Mouse (Mus musculus) cortical plate, adult 2 months (tissue): ENCODE data around the gene 6030408B16Rik. TPM values are rescaled to one million over a fixed set of nuclear protein-coding genes. Genes with fewer than 3 reads are reported as not detected.

Experiments
- H3K27ac ChIP-seq: fragments of 200-500 bp; 2 replicates; pipeline ENCODE4 v1.5.1; 2012; ENCODE audit warnings: low read length, control low read depth, inconsistent platforms; ENCODE audit not compliant: insufficient read depth
- H3K4me1 ChIP-seq: fragments of 200-500 bp; 2 replicates; pipeline ENCODE4 v1.6.1; 2011; ENCODE audit warnings: low read length; ENCODE audit not compliant: control insufficient read depth, insufficient read depth
- H3K4me3 ChIP-seq: fragments of 200-500 bp; 2 replicates; pipeline ENCODE4 v1.5.1; 2011; ENCODE audit warnings: mild to moderate bottlenecking, low read length, control low read depth; ENCODE audit not compliant: insufficient read depth
- CTCF ChIP-seq: fragments of 200-500 bp; IDR thresholded peaks from 2 replicates; pipeline ENCODE4 v1.5.1; 2011; ENCODE audit warnings: mild to moderate bottlenecking, control low read depth, low read length; ENCODE audit not compliant: insufficient read depth; ENCODE audit errors: extremely low read depth
- POLR2A ChIP-seq: fragments of 200-500 bp; IDR thresholded peaks from 2 replicates; pipeline ENCODE4 v1.6.1; 2011; ENCODE audit warnings: mild to moderate bottlenecking, low read length, control low read depth; ENCODE audit not compliant: insufficient read depth; ENCODE audit errors: extremely low read depth
- polyA plus RNA-seq: library from polyadenylated mRNA; depleted of rRNA; stranded (reverse); fragments of >200 nt; gene quantifications from 2 replicates; pipeline ENCODE4 v1.2.3, GENCODE M21; 2012

The 6030408B16Rik gene
- polyA plus RNA-seq, 1 experiment = 0.23 TPM

DNA sequence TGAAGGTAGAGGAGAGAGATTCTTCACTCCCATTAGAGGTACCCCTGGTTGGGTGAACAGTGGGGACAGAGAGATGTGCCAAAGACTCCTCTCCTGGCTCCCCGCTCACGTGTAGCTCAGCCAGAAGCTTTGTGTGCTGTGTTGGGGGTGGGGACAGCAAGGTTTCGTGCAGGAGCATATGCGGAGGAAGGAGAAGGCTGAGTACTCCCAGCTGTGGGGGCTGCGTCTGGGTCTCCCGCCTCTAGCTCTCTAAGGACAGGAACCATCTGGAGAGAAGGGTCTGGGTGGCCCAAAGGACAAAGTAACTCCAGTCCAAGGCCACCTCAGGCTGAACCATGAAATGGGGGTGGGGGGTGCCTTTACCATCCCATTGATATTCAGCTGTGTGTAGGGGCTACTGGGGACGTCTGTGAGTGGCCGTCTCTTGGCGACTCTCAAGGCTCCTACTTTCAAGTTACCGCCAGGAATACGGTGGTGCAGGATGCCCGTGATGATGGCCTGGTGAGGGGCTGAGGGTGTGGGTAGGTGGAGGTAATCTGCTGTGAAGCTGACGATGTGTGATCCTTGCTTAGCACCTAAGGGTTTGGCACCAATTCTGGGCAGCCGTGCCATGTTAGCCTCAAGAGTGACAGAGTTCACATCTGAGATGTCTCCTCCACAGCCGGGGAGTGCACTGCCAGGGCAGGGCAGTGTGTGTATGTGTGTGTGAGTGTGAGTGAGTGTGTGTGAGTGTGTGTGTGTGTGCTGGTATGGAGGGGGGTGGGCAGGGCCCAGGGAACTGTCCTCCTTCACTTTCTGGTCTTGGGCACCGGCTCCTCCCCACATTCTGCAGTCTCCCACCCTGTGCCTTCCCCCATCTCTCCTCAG is 1.2 kb downstream of the 6030408B16Rik start:
- no peak overlapping the region for H3K4me3 ChIP-seq
- no peaks in the 10 kb centered on the region for H3K4me1 ChIP-seq
- no peak overlapping the region for H3K27ac ChIP-seq
- TF ChIP-seq CTCF = no peak
- TF ChIP-seq POLR2A = no peak

GRCm38 (mm10) chr15:101295106-101295505 is 2.1 kb downstream of the 6030408B16Rik start:
- Histone ChIP-seq H3K27ac (no peak overlapping the region), H3K4me1 (no peaks in the 10 kb centered on the region), H3K4me3 (no peak overlapping the region)
- no peak for TF ChIP-seq POLR2A
- TF ChIP-seq CTCF = no peak

GRCm38 (mm10) chr15:101295616-101296015 is 2.6 kb downstream of the 6030408B16Rik start:
- H3K4me3 ChIP-seq = no peak overlapping the region
- TF ChIP-seq POLR2A (no peak), CTCF (no peak)
- H3K27ac ChIP-seq = no peak overlapping the region
- H3K4me1 ChIP-seq = no peaks in the 10 kb centered on the region

DNA sequence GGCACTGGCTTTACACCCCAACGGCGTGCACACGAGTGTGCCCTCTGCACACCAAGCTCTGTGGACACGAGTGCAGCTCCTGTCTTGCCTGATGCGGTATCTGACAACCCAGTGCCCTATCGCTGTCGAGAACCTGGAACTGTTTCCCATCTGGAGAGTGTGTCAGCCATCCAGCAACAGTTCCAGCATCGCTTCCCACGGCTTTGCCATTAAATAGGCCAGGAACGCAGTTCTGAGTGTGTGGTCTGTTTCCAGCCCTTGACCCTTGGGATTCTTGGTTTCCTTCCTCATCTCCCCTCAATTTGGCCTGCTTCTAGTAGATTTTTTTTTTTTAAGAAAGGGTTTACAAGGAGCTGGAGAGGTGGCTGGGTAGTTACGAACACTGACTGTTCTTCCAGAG is 3.1 kb downstream of the 6030408B16Rik start:
- no peak for TF ChIP-seq CTCF
- no peak for TF ChIP-seq POLR2A
- H3K4me3 ChIP-seq = no peak overlapping the region
- no peak overlapping the region for H3K27ac ChIP-seq
- H3K4me1 ChIP-seq = no peaks in the 10 kb centered on the region

- no peak overlapping the region for H3K4me3 ChIP-seq
- H3K27ac ChIP-seq = no peak overlapping the region
- TF ChIP-seq POLR2A (no peak), CTCF (no peak)
- H3K4me1 ChIP-seq = no peaks in the 10 kb centered on the region
These were observed 5.0 kb downstream of the 6030408B16Rik start for GRCm38 (mm10) chr15:101297988-101298387.

GRCm38 (mm10) chr15:101298550-101298949 is 5.5 kb downstream of the 6030408B16Rik start:
- TF ChIP-seq POLR2A (no peak), CTCF (no peak)
- H3K4me3 ChIP-seq = no peak overlapping the region
- H3K27ac ChIP-seq = no peak overlapping the region
- no peaks in the 10 kb centered on the region for H3K4me1 ChIP-seq

DNA sequence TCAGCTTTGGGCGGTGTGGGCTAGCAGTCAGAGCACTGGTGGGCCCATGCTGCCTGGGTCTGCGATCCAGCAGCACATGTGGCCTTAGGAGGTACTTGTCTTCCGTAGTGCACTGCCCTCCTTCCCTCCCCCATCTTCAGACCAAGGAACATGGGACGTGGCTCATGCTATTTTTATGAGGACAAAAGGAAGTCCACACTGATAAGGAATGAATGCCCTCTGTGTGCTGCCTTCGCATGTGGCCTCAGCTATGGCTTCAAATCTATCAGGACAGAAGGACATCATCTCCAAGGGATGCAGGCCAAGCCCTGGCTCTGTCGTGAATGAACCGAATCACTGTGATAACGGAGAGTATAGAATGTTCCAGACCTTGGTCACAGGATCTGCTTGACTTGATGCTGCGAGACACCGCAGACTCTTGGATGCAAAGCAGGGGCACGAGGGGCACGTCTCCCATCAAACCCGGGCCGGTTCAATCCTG is 6.5 kb downstream of the 6030408B16Rik start:
- TF ChIP-seq CTCF (no peak), POLR2A (no peak)
- H3K27ac ChIP-seq = no peak overlapping the region

GRCm38 (mm10) chr15:101300128-101300527 is 7.1 kb downstream of the 6030408B16Rik start:
- H3K4me1 ChIP-seq = no peaks in the 10 kb centered on the region
- no peak overlapping the region for H3K27ac ChIP-seq
- no peak overlapping the region for H3K4me3 ChIP-seq
- no peak for TF ChIP-seq CTCF
- TF ChIP-seq POLR2A = no peak

More for the DNA sequence above, 6.5 kb downstream of the 6030408B16Rik start:
- H3K4me3 ChIP-seq = no peak overlapping the region
- no peaks in the 10 kb centered on the region for H3K4me1 ChIP-seq

DNA sequence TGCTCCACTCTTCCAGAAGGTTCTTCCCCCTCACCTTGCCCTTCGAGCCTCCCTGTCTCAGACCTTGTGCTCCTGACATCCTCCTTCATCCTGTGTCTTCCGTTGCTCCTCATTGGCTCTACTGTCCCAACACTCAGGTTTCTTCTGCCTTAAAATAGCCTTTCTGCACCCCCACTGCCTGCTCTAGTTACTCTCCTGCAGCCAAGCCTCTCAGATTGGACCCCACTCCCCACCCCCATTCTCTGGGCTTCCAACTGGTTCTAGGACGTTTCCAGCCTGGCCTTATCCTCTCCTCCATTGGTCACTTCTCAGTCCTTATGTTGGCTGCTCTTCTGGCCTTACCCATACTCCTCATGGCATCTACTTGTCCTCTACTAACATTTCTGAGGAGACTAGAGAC is 9.2 kb downstream of the 6030408B16Rik start:
- H3K4me3 ChIP-seq = no peak overlapping the region
- no peaks in the 10 kb centered on the region for H3K4me1 ChIP-seq
- H3K27ac ChIP-seq = no peak overlapping the region
- no peak for TF ChIP-seq CTCF
- TF ChIP-seq POLR2A = no peak

DNA sequence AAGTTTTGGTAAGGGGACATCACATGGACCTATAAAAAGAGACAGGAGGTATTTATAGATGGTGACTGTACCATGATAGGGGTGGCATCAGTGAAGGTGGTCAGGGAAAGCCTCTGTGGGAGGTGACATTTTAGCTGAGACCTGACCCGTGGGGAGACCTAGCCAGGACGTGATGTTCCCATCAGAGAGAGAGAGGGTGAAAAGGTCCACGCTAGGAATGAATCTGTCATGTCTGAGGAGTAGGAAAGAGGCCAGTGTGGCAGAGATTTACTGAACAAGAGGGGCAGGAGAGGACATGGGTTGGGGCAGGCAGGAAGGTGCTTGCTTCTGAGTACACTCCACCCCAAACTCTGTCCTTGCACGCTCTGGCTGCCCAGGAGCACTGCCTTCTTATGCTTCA is 10.8 kb downstream of the 6030408B16Rik start:
- TF ChIP-seq POLR2A (no peak), CTCF (no peak)
- H3K4me1 ChIP-seq = no peaks in the 10 kb centered on the region
- H3K4me3 ChIP-seq = no peak overlapping the region

More for the DNA sequence above, 10.8 kb downstream of the 6030408B16Rik start:
- no peak overlapping the region for H3K27ac ChIP-seq
